Mouse (Mus musculus): Measurements from ENCODE around the gene Polr2i.
"Not testable (repeated sequence)": the region's sequence is repeated elsewhere in the genome, so short reads cannot be mapped to it uniquely, and the experiment has no call there.

The Polr2i gene

DNA sequence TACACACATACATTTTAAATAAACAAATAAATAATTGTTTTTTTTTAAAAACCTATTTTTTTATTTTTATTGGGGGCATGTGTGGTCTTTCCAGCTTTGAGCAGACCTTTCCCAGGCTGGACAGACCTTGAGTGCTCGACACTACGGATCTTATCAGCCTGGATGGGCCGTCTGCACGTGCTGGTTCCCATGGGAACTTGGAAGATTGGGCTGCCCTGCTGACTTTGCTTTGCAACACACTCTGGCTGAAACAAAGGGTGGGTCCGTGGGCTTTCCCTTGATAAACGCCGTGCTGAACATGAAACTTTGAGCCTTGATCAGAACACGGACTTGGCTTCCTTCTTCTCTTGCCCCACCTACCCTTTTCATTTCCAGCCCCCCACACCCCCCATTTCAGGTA, 27.4 kb upstream of the Polr2i start:
- DNase-seq (ENCODE audit: low spot score in 2 of 2) = no peak

GRCm38 (mm10) chr7:30205383-30205782, 26.4 kb upstream of the Polr2i start:
- DNase-seq (ENCODE audit: low spot score in 2 of 2) = peak; percentile 53 to 69

GRCm38 (mm10) chr7:30206364-30206763, 25.4 kb upstream of the Polr2i start:
- DNase-seq (ENCODE audit: low spot score in 2 of 2) = not testable (repeated sequence)

DNA sequence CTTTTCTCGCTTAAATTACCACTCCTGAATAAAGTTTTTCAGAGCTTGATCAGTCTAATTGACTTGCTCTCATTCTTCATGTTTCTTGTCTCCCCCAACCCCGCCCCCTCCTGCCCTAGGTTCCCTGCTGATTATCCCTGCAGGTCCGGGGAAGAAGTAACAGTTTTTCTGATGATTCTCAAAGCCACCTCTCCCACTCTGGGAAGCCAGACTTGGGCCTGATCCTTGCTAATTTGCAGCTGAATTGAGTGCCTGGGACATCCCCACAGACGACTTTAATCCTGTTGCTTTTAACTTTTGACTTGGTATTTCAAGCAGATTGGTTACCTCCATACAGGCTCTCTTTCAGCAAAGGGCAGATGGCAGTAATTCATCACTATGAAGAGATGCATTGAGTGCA, 20.7 kb upstream of the Polr2i start:
- DNase-seq (ENCODE audit: low spot score in 2 of 2) = no peak

GRCm38 (mm10) chr7:30213881-30214280, 17.9 kb upstream of the Polr2i start:
- no peak for DNase-seq (ENCODE audit: low spot score in 2 of 2)

DNA sequence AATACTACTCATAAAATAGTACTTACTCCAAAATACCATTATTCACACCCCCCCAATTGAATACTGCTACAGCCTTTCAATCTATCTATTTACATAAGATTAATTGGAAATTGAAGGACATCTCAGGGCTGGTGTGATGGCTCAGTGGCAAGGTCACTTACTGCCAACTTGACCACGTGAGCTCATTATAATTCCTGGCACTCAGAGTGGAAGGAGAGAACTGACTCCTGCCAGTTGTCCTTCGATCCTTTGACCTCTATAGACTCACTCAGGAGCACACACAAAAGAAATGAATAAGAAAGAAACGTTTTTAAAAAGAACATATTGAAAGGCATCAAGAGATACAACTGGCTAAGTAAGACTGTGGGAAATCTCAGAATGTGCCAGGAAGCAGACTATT, 15.9 kb upstream of the Polr2i start:
- DNase-seq (ENCODE audit: low spot score in 2 of 2) = no peak

DNA sequence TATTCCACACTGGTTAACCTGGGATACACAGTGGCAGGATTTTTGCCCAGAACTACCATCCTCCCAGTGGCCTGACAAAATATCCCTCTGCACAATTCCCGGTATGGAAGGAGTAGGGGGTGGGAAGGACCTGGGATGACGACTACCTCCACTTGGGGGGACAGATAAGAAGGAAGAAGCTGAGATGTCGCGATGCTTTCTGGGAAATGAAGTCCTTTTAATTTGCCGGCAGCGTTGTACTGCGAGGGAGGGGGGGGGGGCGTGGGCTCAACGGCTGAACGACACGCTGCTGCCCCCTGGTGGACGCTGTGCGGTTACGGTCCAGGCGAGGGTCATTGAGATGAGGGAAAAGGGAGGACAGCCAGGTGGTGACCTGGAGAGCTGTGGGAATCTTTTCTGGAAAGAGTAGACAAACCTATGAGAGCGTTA, 15.0 kb upstream of the Polr2i start:
- DNase-seq (ENCODE audit: low spot score in 2 of 2) = peak; percentile 59 to 71

GRCm38 (mm10) chr7:30217277-30217676, 14.5 kb upstream of the Polr2i start:
- DNase-seq (ENCODE audit: low spot score in 2 of 2) = no peak

DNA sequence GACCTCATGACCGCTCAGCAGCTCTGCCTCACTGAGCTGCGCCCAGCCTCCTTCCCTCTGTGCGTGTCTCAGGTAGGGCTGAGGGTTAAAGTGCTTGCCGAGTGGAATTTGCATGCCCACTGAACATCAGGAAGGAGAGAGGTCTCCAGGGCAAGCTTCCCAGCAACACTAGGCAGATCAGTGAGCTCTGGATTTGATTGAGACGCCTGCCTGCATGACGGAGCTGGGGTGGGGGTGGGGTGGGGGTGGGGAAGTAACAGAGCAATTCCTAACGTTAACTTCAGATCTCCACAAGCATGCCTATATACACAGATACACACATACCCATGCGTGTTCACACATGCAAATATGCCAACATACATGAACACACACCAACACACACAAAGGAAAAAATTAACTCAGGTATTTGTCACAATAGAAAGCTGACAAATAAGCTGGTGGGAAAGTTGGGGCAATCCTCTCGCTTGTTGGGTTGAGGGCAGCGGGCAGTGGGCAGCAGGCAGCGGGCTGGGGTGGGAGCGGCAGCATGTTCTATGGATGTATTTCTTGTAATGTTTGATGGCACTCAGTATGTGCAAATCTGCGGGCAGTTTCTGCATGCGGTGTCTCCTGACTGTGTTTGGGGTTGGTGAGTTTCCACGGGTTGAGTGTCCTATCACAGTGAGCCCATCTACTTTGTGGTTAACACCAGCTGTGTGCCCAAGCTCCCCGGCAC, 12.3 kb upstream of the Polr2i start:
- peak in 1 of 2 experiments; percentile 46 for DNase-seq (ENCODE audit: low spot score in 2 of 2)

DNA sequence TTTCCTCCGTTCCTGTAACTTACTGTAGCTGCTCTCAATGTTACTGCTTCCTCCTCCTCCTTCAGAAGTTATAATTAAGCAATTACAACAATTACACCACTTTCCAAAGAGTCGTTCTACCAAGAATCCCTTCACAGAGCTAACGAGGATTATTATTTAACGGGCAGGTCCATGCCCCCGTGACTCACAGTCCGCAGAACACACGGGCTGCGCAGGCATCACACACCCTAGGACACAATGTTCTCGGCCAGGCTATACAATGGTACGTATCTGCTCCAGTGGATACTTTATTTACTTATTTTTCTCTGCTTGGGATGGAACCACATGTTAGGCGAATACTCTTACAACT, 11.8 kb upstream of the Polr2i start:
- no peak for DNase-seq (ENCODE audit: low spot score in 2 of 2)

- no peak for DNase-seq (ENCODE audit: low spot score in 2 of 2)
These were observed 10.3 kb upstream of the Polr2i start for GRCm38 (mm10) chr7:30221433-30221832.

- DNase-seq (ENCODE audit: low spot score in 2 of 2) = no peak
These were observed 9.5 kb upstream of the Polr2i start for GRCm38 (mm10) chr7:30222205-30222604.

- DNase-seq (ENCODE audit: low spot score in 2 of 2) = no peak
These were observed 7.5 kb upstream of the Polr2i start for GRCm38 (mm10) chr7:30224206-30224605.

DNA sequence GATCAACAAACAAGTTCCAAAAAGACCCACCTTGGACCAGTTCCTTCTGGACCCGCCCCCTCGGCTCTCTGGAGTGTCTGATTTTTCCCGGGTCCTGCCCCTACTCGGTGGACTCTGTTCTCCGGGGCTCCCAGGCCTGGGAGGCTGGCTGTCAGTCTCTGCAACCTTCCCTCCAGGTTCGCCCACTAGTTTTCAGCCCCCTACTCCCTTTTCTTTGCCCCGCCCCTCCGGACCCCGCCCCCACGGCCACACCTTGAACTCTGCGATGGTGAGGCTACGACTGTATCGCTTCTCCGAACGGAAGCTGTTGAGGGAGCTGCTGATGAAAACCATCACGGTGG, 450 bp upstream of the Polr2i start:
- DNase-seq (ENCODE audit: low spot score in 2 of 2) = peak in 1 of 2 experiments; percentile 8

GRCm38 (mm10) chr7:30232631-30233148, 942 bp downstream of the Polr2i start:
- DNase-seq (ENCODE audit: low spot score in 2 of 2) = peak; percentile 25 to 29

DNA sequence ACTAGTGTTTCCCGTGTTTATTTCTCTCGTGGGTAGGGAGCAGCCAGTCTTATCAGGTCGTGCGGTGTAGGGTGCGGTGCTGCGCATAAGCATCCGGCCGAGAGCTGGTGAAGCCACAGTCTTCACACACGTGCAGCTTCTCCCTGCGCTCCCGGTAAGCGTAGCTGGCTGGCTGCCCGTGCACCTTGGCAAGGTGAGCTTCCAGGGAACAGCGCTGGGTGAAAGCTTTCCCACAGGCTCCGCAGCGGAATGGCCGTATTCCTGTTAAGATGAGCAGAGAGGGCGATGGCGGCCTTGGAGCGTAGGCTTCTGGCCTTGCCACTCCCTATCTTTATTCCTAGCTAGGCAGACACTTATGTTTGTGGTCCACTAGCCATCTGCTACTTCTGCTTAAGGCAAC, 1.6 kb downstream of the Polr2i start:
- DNase-seq (ENCODE audit: low spot score in 2 of 2) = peak in 1 of 2 experiments; percentile 8

DNA sequence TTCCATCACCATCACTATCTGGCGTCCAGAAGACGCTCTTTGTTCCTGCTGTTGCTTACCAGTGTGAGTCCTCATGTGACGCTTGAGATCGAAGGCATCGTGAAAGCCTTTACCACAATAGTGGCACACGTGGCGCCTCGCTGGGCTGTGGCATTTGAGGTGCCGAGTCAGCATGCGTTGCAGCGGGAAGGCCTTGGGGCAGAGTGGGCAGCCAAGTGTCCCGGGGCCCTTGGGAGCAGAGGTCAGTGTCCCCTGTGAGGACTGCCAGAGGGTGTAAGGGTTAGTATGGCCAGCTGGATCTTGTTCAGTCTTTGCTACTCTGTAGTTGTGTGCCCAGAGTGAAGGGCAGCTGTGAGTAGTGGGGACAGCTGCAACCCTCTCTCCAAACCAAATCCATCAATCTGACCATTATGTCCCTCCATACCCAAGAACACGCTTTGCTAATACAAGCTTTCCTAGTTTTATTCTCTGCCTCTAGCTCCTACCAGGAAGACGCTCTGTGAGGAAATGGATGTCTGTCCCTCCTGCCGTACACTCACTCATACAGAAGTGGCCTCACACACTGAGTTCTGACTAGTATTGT, 2.6 kb downstream of the Polr2i start:
- no peak for DNase-seq (ENCODE audit: low spot score in 2 of 2)

- DNase-seq (ENCODE audit: low spot score in 2 of 2) = no peak
These were observed 3.3 kb downstream of the Polr2i start for GRCm38 (mm10) chr7:30235091-30235490.

GRCm38 (mm10) chr7:30235625-30236024, 3.9 kb downstream of the Polr2i start, which contains the start of gene Ovol3:
Gene Ovol3, minus strand, starts transcription at chr7:30235725.
- no peak for DNase-seq (ENCODE audit: low spot score in 2 of 2)

GRCm38 (mm10) chr7:30237374-30237773, 5.6 kb downstream of the Polr2i start:
- not testable (repeated sequence) for DNase-seq (ENCODE audit: low spot score in 2 of 2)

DNA sequence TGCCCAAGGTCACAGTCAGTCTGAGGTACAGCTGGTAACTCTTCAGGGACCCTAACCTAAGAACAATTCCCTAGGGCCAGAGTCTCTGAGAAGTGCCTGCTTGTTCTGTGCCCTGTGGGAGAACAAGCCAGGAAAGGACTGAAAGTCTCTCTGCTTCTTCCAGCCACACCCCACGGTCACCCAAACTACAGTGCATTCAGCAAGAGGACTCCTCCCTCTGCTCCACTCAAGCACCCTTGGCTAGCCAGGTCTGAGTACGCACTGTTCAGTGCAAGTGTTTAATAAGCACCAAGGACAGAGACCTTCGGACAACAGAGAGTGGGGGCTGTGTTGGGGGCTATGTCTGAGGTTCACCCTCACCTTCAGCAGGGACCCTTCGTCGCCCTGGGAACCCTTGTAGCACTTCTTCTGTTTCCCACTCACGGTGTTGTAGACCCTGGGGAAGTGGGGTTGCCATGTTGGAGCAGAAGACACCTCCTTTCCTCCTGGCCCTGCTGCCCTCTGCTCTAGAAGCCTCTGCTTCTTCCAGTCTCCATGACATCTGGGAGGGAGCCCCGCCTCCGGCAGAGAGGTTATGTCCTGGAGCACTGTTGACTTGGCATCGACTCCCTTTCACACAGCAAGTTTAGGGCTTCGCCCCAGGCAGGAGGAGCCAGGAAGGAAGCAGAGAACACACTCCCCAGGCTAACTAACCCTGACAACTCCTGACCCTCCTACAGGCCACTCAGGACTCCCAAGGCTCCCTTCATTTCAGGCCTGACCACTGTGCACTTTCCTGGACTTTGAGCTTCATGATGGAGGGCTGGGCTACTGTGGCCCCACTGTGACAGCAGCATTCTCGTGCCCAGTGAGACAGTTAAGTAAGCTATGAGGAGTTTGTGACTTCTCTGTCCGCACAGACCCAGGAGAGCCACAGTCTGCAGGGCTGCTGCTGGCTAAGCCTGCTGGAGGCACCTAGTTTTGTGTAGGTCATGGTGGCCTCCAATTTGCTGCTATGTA, 20.5 kb downstream of the Polr2i start:
- DNase-seq (ENCODE audit: low spot score in 2 of 2) = no peak

- DNase-seq (ENCODE audit: low spot score in 2 of 2) = no peak
These were observed 33.3 kb downstream of the Polr2i start for GRCm38 (mm10) chr7:30265041-30265440.

All from right cerebral cortex, adult 2 months (tissue).